Mouse (Mus musculus): ENCODE results near the gene Cdon. TPM values are rescaled to one million over a fixed set of nuclear protein-coding genes. Genes with fewer than 3 reads are reported as not detected.

Cdon gene
- polyA plus RNA-seq, 1 experiment from 2014 or later = 4.7 TPM

DNA sequence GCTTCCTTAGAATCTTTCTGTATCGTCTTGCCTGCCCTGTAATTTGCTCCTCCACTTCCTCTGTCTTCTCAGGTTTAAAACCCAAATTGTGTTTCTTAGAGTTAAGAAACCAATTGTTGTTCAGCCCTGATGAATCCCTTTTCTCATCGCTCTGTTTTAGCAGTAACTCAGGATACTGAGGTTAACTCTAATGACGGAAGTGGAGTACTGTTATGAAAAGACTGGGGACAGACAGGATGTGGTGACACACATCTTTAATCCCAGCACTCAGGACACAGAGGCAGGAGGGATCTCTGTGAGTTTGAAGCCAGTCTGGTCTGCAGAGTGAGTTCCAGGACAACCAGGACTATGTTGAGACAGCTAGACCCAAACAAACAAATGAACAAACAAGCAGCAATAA lies 74.5 kb downstream of the Cdon start:
- ATAC-seq (ENCODE audit: borderline replicate concordance, extremely low read depth, low FRiP score, low TSS enrichment) = no peak
- H3K9ac ChIP-seq = no peak overlapping the region
- H3K36me3 ChIP-seq = no peaks in the 10 kb centered on the region
- no peak overlapping the region for H3K27ac ChIP-seq
- no peak overlapping the region for H3K4me3 ChIP-seq
- no peaks in the 10 kb centered on the region for H3K4me1 ChIP-seq
- no peaks in the 10 kb centered on the region for H3K9me3 ChIP-seq
- no peak overlapping the region for H3K4me2 ChIP-seq
- no peaks in the 10 kb centered on the region for H3K27me3 ChIP-seq
- 74% methylated on average over 3 of the region's 3 CpGs for WGBS

DNA sequence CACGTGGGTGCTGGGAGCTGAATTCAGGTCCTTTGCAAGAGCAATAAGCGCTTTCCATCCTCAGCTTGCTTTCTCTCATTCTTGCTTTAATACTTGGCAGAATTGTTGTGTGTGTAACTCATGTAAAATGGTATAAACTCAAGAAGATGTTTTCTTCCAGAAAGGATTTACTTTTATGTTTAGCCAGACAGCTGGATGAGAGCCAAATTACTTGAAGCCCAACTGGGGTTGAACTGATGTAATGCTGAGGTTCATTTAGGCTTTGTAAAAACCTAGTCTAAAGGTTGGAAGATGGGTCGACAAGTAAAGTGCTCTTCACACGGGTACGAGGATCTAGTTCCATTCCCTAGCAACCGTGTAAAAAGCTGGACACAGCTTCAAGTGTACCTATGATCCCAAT lies 79.0 kb downstream of the Cdon start:
- Histone ChIP-seq H3K27ac (no peak overlapping the region), H3K9ac (no peak overlapping the region), H3K9me3 (no peaks in the 10 kb centered on the region), H3K4me2 (no peak overlapping the region), H3K36me3 (no peaks in the 10 kb centered on the region), H3K27me3 (no peaks in the 10 kb centered on the region), H3K4me1 (no peaks in the 10 kb centered on the region), H3K4me3 (no peak overlapping the region)
- WGBS = 69% methylated on average over 6 of the region's 6 CpGs
- no peak for ATAC-seq (ENCODE audit: borderline replicate concordance, extremely low read depth, low FRiP score, low TSS enrichment)

DNA sequence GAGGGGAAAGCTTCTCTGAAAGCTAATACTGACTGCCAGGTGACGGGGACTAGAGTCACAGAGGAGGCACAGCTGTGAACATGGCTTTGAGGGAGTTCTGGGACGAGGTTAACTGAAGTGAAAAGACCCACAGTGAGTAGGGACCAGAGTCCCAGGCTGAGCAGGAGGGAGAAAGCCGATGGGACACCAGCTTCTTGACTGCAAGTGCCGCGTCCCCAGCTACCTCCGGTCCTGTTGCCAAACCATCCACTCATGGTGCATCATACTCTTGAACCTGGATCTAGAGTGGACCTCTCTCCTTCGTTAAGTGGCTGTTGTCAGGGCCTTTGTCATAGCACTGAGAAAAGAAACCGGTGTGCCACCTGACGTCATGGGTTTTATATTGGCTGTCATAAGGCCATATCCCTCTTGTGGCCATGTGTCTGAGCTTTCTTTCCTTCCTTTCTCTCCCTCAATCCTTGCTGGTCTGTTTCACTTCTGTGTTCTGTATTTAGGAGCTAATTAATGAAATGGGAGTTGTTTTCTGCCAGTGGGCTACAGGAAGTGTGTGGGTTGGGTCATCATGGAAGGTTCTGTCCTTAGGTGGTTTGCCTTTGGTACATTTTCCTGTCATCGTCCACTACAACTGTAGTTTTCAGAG lies 81.6 kb downstream of the Cdon start:
- Histone ChIP-seq H3K4me3 (no peak overlapping the region), H3K4me1 (peaks cover 1% of the 10 kb centered on the region), H3K27ac (no peak overlapping the region), H3K9me3 (no peaks in the 10 kb centered on the region), H3K27me3 (no peaks in the 10 kb centered on the region), H3K36me3 (no peaks in the 10 kb centered on the region), H3K9ac (no peak overlapping the region), H3K4me2 (no peak overlapping the region)
- WGBS = 88% methylated on average over 10 of the region's 10 CpGs
- ATAC-seq (ENCODE audit: borderline replicate concordance, extremely low read depth, low FRiP score, low TSS enrichment) = no peak

DNA sequence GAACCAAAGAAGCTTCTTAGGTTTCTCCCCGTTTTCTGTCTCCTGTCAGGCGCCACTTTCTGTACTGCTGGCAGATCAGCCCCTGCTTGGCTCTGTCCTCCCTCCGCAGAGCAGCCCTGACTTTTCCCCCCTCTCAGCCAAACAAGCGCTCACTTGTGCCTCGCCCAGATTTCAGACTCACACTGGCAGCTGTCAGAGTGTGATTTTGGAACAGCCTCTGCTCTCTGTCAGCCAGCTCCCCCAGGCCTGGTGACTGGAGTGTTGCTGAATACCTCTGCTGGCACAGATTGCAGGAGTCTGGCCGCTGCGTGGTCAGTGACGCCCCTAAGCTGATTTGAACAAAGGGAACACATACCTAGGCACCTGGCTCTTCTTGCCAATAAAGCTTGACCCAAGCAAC lies 87.3 kb downstream of the Cdon start:
- ATAC-seq (ENCODE audit: borderline replicate concordance, extremely low read depth, low FRiP score, low TSS enrichment) = peak; percentile 82
- no peak overlapping the region for H3K4me2 ChIP-seq
- no peak overlapping the region for H3K9ac ChIP-seq
- no peaks in the 10 kb centered on the region for H3K36me3 ChIP-seq
- no peak overlapping the region for H3K4me3 ChIP-seq
- peaks cover 10% of the 10 kb centered on the region; the same call in 1 of the 2 replicates for H3K27me3 ChIP-seq
- peaks cover 18% of the 10 kb centered on the region for H3K4me1 ChIP-seq
- 22% methylated on average over 8 of the region's 8 CpGs for WGBS
- H3K9me3 ChIP-seq = no peaks in the 10 kb centered on the region
- H3K27ac ChIP-seq = peak overlapping the region; percentile 44

DNA sequence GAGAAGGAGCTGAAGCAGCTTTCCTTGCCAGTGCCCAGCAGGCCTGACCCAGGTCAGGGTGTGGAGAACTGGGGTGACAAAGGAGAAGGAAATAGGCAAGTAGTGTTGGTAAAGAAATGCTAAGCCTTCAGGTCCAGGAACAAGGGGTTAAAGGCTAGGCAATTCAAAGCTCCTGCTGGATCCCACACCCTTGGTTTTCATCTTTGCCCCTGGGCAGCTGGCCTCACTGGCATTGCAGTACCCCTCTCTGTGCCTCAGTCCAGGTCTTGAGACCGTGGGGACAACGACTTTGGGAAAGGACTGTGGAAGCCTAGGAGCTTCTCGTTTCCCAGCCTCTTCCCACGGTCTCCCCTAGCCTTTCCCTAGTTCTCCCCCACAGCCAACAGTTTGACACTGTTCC lies 93.0 kb downstream of the Cdon start:
- Histone ChIP-seq H3K9me3 (no peaks in the 10 kb centered on the region), H3K27me3 (peaks cover 10% of the 10 kb centered on the region; the same call in 1 of the 2 replicates), H3K4me3 (no peak overlapping the region), H3K36me3 (no peaks in the 10 kb centered on the region), H3K4me1 (0 out of 2 replicates have a peak, but pooled peaks cover 2% of the 10 kb centered on the region), H3K4me2 (no peak overlapping the region), H3K27ac (no peak overlapping the region), H3K9ac (no peak overlapping the region)
- WGBS = 73% methylated on average over 4 of the region's 4 CpGs
- ATAC-seq (ENCODE audit: borderline replicate concordance, extremely low read depth, low FRiP score, low TSS enrichment) = no peak

DNA sequence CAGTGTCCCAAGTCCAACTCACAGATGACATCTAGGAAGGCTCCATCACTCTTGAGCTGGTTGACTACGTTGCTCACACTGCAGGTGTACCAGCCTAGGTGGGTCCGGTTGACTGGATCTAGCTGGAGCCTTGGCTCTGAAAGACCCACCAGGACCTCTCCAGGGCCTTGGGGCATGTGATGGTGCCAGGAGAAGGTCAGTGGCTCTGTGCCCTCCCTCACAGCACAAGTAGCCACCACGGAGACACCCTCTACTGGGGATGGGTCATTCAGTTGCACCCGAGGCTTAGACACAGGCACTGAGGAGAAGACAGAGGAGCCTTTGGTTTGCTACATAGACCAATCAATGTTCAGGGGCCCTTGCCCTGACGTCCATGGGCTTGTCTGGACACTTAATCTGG lies 95.3 kb downstream of the Cdon start:
- ATAC-seq (ENCODE audit: borderline replicate concordance, extremely low read depth, low FRiP score, low TSS enrichment) = no peak

DNA sequence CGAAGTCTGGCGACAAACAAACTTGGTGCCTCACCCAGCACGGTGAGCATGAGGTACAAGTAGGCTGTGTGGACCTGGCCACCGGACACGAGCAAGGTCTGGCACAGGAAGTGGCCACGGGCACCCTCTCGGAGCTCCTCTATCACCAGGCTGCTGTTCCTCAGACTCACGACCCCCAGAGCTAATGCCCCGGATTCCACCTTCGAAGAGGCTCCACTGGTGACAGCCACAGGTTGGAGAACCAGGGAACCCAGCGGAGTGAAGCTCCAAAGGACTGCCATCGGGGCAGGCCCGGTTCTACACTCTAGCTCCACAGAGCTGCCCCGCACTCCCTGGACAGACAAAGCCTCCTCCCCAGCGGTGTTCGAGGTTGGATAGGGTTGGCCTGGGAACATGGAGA lies 95.8 kb downstream of the Cdon start:
- H3K9ac ChIP-seq = no peak overlapping the region
- no peaks in the 10 kb centered on the region for H3K9me3 ChIP-seq
- no peak overlapping the region for H3K4me3 ChIP-seq
- WGBS = 92% methylated on average over 16 of the region's 16 CpGs
- no peak overlapping the region for H3K27ac ChIP-seq
- no peak for ATAC-seq (ENCODE audit: borderline replicate concordance, extremely low read depth, low FRiP score, low TSS enrichment)
- no peaks in the 10 kb centered on the region for H3K36me3 ChIP-seq
- H3K4me1 ChIP-seq = peaks cover 5% of the 10 kb centered on the region; the same call in 1 of the 2 replicates
- peaks cover 4% of the 10 kb centered on the region; the same call in 1 of the 2 replicates for H3K27me3 ChIP-seq
- H3K4me2 ChIP-seq = no peak overlapping the region

More for the DNA sequence above, 95.3 kb downstream of the Cdon start:
- Histone ChIP-seq H3K9me3 (no peaks in the 10 kb centered on the region), H3K27me3 (peaks cover 4% of the 10 kb centered on the region; the same call in 1 of the 2 replicates), H3K27ac (no peak overlapping the region), H3K4me2 (no peak overlapping the region), H3K36me3 (no peaks in the 10 kb centered on the region), H3K9ac (no peak overlapping the region), H3K4me3 (no peak overlapping the region), H3K4me1 (peaks cover 1% of the 10 kb centered on the region; the same call in 1 of the 2 replicates)
- WGBS = 80% methylated on average over 5 of the region's 5 CpGs

DNA sequence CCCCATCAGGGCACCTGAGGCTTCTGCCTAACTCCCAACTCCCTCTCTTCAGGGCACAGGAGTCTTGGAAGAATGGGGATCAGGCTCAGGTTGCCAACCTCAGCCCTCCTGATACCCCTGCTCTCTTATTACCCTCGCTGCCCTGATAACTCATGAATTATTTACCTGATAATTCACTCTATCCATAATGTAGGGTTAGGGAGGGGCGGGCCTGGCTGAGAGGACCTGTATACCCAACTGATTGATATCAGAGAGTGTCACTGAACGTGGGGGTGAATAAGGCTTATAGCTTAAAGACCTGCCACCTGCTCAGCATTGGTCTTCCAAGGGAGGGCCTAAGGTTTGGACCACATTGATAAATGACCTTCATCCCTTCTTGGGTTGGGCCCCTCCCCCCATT lies 97.2 kb downstream of the Cdon start, which contains the start of gene Gm1113:
Gene Gm1113 (minus strand): TSS at position 101 of the 400 bp plus-strand sequence.
- H3K4me2 ChIP-seq = no peak within 1 kb of the TSS
- H3K27ac ChIP-seq = no peak within 1 kb of the TSS
- WGBS = 62% methylated on average over 3 of the region's 3 CpGs
- no peak within 1 kb of the TSS for H3K4me3 ChIP-seq
- H3K9ac ChIP-seq = no peak within 1 kb of the TSS
- peaks cover 8% of the 10 kb centered on the region for H3K4me1 ChIP-seq
- no peaks in the 10 kb centered on the region for H3K9me3 ChIP-seq
- H3K36me3 ChIP-seq = no peaks in the 10 kb centered on the region
- ATAC-seq (ENCODE audit: borderline replicate concordance, extremely low read depth, low FRiP score, low TSS enrichment) = no peak
- no peaks in the 10 kb centered on the region; the same call in 1 of the 2 replicates for H3K27me3 ChIP-seq

DNA sequence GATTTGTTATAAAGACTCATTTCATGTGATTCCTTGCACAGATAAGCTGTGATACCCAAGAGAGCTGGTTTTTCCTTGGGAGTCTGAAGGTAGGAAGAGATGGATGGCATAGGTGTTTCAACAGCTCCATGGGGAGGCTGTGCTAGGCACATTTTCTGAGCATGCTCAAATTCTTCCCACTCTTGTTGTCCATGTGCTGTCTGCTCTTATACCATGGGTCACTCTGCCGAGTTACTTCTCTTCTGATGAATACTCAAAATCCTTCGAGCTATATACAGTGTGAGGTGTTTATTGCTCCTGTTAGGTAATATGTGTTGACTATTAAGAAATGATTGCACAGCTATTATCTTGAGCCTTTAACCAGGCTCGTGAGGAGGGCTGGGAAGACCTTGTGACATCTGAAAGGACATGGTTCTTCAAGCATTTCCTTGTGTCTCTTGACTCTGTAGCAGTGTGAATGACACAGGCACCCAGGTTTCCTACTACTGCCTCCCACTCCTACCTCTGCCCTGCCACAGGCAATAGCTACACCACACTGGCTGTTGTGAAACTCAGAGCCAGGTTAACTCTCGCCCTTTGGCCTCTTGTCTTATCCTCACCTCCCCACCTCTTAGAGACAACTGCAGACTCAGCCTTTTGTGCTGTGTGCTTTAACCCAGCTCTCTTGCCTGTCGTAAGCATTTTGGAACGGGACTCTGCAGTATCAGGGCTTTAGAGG lies 99.9 kb downstream of the Cdon start:
- H3K27ac ChIP-seq = no peak overlapping the region
- peaks cover 17% of the 10 kb centered on the region for H3K4me1 ChIP-seq
- no peak overlapping the region for H3K9ac ChIP-seq
- no peaks in the 10 kb centered on the region for H3K36me3 ChIP-seq
- ATAC-seq (ENCODE audit: borderline replicate concordance, extremely low read depth, low FRiP score, low TSS enrichment) = no peak
- no peaks in the 10 kb centered on the region for H3K9me3 ChIP-seq
- H3K4me2 ChIP-seq = no peak overlapping the region
- H3K27me3 ChIP-seq = no peaks in the 10 kb centered on the region; the same call in 1 of the 2 replicates
- 68% methylated on average over 6 of the region's 6 CpGs for WGBS
- H3K4me3 ChIP-seq = no peak overlapping the region

DNA sequence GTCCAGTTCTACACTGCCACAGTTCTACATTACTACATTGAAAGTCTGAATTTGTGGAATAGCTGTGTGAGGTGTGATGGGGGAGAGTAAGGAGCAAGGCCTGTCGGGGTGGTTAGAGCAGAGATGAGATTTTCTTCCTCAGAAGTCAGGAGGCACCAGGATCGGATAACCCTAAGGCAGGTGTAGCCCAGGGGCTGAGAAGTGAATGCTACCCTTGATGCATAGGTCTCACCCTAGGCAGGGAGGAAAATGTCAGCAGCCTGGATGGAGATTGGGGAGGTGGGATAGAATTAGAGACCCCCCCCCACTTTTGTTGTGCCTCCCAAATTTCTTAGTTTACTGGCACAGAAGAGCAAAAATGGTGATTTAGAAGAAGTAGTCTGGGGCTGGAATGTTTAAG lies 101.3 kb downstream of the Cdon start:
- Histone ChIP-seq H3K9me3 (no peaks in the 10 kb centered on the region), H3K4me3 (no peak overlapping the region), H3K27ac (no peak overlapping the region), H3K36me3 (no peaks in the 10 kb centered on the region), H3K27me3 (no peaks in the 10 kb centered on the region; the same call in 1 of the 2 replicates), H3K4me1 (peaks cover 17% of the 10 kb centered on the region), H3K9ac (no peak overlapping the region), H3K4me2 (no peak overlapping the region)
- ATAC-seq (ENCODE audit: borderline replicate concordance, extremely low read depth, low FRiP score, low TSS enrichment) = no peak
- 59% methylated on average over 2 of the region's 2 CpGs for whole genome bisulfite sequencing

DNA sequence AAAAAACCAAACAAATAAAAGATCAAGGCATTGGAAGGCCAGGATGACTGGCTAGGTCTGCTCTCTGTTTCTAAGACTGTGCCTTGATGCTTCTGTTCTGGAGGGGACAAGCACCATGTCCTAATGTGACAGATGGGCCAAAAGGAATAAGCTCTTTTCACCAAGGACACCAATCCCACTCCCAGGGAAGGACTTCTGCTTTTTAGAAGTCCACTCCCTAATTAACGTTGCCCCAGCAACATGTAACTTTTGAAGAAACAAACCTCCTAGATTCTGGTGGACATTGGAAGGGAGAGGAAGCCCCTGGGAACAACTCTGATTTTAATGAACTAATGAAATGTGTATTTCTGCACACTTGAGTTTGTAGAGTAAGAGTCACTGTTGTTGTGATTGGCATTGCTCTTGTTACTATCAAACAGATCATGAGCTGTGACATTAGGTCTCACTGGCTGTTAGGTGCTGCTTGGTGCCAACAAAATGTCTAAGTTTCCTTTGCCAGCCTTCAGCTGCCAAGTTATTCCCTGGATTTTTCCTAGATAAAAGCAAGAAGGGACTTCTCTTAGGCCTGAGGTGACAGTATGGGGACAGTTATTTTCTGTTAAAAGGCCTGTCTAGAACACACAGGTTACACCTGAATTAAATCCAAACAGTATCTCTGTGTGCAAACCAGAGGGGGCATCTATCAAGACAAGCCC lies 102.0 kb downstream of the Cdon start:
- Histone ChIP-seq H3K4me3 (no peak overlapping the region), H3K4me2 (no peak overlapping the region), H3K36me3 (no peaks in the 10 kb centered on the region), H3K4me1 (peaks cover 17% of the 10 kb centered on the region), H3K9me3 (no peaks in the 10 kb centered on the region), H3K9ac (no peak overlapping the region), H3K27me3 (no peaks in the 10 kb centered on the region; the same call in 1 of the 2 replicates), H3K27ac (peak overlapping the region; percentile 37; the same call in 1 of the 2 replicates)
- no peak for ATAC-seq (ENCODE audit: borderline replicate concordance, extremely low read depth, low FRiP score, low TSS enrichment)
- 49% methylated on average over 1 of the region's 1 CpGs for WGBS

All from lung, embryonic 15.5 days (tissue).